Mouse (Mus musculus): ENCODE measurements around the gene Olfr155. TPM values are rescaled to one million over a fixed set of nuclear protein-coding genes. Genes with fewer than 3 reads are reported as not detected.

The Olfr155 gene
- polyA plus RNA-seq, 1 experiment: not detected

GRCm38 (mm10) chr4:43834749-43835148 lies 16.6 kb upstream of the Olfr155 start:
- no peak overlapping the region for H3K9ac ChIP-seq (ENCODE audit: low read depth, poor library complexity, severe bottlenecking)
- no peak overlapping the region for H3K27ac ChIP-seq (ENCODE audit: insufficient read depth, low read length)
- H3K9me3 ChIP-seq (replicated peaks; ENCODE audit: control insufficient read depth, insufficient read depth, low read length, poor library complexity, severe bottlenecking): no peaks in the 10 kb centered on the region
- H3K4me3 ChIP-seq (ENCODE audit: low read depth, low read length): no peak overlapping the region
- H3K36me3 ChIP-seq (ENCODE audit: control insufficient read depth, insufficient read depth, low read length, poor library complexity, severe bottlenecking): no peaks in the 10 kb centered on the region
- no peaks in the 10 kb centered on the region; the same call in 1 of the 2 replicates for H3K27me3 ChIP-seq (ENCODE audit: control insufficient read depth, insufficient read depth, low read length, poor library complexity, severe bottlenecking)
- H3K4me1 ChIP-seq (ENCODE audit: control insufficient read depth, insufficient read depth, low read length): no peaks in the 10 kb centered on the region
- TF ChIP-seq POLR2A (IDR thresholded peaks at IDR 0.05; ENCODE audit: insufficient read depth, low read length) (no peak), CTCF (IDR thresholded peaks at IDR 0.05; ENCODE audit: low read depth, low read length) (no peak), EP300 (IDR thresholded peaks at IDR 0.05; ENCODE audit: insufficient read depth, low read depth, low read length) (no peak)

- no peak for TF ChIP-seq CTCF (IDR thresholded peaks at IDR 0.05; ENCODE audit: low read depth, low read length)
- no peak for TF ChIP-seq POLR2A (IDR thresholded peaks at IDR 0.05; ENCODE audit: insufficient read depth, low read length)
- no peak for TF ChIP-seq EP300 (IDR thresholded peaks at IDR 0.05; ENCODE audit: insufficient read depth, low read depth, low read length)
- no peaks in the 10 kb centered on the region; the same call in 1 of the 2 replicates for H3K9me3 ChIP-seq (replicated peaks; ENCODE audit: control insufficient read depth, insufficient read depth, low read length, poor library complexity, severe bottlenecking)
- no peak overlapping the region for H3K9ac ChIP-seq (ENCODE audit: low read depth, poor library complexity, severe bottlenecking)
- H3K27me3 ChIP-seq (ENCODE audit: control insufficient read depth, insufficient read depth, low read length, poor library complexity, severe bottlenecking): no peaks in the 10 kb centered on the region
- H3K4me3 ChIP-seq (ENCODE audit: low read depth, low read length): no peak overlapping the region
- H3K27ac ChIP-seq (ENCODE audit: insufficient read depth, low read length): no peak overlapping the region
- no peaks in the 10 kb centered on the region for H3K4me1 ChIP-seq (ENCODE audit: control insufficient read depth, insufficient read depth, low read length)
- H3K36me3 ChIP-seq (ENCODE audit: control insufficient read depth, insufficient read depth, low read length, poor library complexity, severe bottlenecking): no peaks in the 10 kb centered on the region
These were observed 13.0 kb upstream of the Olfr155 start for GRCm38 (mm10) chr4:43838326-43838725.

DNA sequence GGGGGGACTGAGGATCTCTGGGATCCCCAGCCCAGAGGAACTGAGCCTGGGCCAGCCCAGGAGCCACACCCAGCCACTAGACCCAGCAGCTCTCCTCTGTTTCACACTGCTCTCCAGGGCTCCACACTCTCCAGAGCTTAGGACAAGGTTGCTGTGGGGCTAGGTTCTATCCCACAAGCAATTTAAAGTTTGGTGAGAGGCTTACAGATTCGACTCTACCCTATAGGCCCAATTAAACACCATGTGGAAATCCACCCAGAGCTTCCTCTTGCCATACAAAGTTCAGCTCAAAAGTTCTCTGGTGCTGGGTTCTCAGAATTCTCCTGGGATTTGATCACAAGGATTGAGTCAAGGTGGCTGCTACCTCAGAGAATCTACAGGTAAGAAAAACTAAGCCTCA lies 11.3 kb upstream of the Olfr155 start, which contains the start of gene Olfr157:
TSS of gene Olfr157 (minus strand) at position 101 of the 400 bp plus-strand sequence.
- H3K9me3 ChIP-seq (replicated peaks; ENCODE audit: control insufficient read depth, insufficient read depth, low read length, poor library complexity, severe bottlenecking): no peaks in the 10 kb centered on the region; the same call in 1 of the 2 replicates
- H3K4me1 ChIP-seq (ENCODE audit: control insufficient read depth, insufficient read depth, low read length): no peaks in the 10 kb centered on the region
- no peaks in the 10 kb centered on the region for H3K36me3 ChIP-seq (ENCODE audit: control insufficient read depth, insufficient read depth, low read length, poor library complexity, severe bottlenecking)
- H3K9ac ChIP-seq (ENCODE audit: low read depth, poor library complexity, severe bottlenecking): no peak within 1 kb of the TSS
- no peak within 1 kb of the TSS for H3K27ac ChIP-seq (ENCODE audit: insufficient read depth, low read length)
- TF ChIP-seq EP300 (IDR thresholded peaks at IDR 0.05; ENCODE audit: insufficient read depth, low read depth, low read length): no peak
- TF ChIP-seq POLR2A (IDR thresholded peaks at IDR 0.05; ENCODE audit: insufficient read depth, low read length): no peak
- TF ChIP-seq CTCF (IDR thresholded peaks at IDR 0.05; ENCODE audit: low read depth, low read length): no peak
- no peaks in the 10 kb centered on the region for H3K27me3 ChIP-seq (ENCODE audit: control insufficient read depth, insufficient read depth, low read length, poor library complexity, severe bottlenecking)
- H3K4me3 ChIP-seq (ENCODE audit: low read depth, low read length): no peak within 1 kb of the TSS

DNA sequence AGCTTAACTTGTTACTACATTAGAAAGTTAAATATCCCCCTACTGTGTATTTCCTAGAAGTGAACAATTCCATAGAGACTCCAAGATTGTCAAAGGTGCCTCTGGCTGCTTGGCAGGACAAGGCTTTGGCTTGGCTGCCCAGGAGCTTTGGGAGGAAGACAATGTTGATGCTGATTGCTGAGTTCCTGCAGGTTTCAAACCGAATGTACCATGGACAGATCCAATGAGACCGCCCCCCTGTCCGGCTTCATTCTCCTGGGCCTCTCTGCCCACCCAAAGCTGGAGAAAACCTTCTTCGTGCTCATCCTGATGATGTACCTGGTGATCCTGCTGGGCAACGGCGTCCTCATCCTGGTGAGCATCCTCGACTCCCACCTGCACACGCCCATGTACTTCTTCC lies 2.7 kb downstream of the Olfr155 start:
- Histone ChIP-seq H3K9me3 (replicated peaks; ENCODE audit: control insufficient read depth, insufficient read depth, low read length, poor library complexity, severe bottlenecking) (no peaks in the 10 kb centered on the region), H3K4me3 (ENCODE audit: low read depth, low read length) (no peak overlapping the region), H3K36me3 (ENCODE audit: control insufficient read depth, insufficient read depth, low read length, poor library complexity, severe bottlenecking) (no peaks in the 10 kb centered on the region), H3K27ac (ENCODE audit: insufficient read depth, low read length) (no peak overlapping the region), H3K9ac (ENCODE audit: low read depth, poor library complexity, severe bottlenecking) (no peak overlapping the region), H3K4me1 (ENCODE audit: control insufficient read depth, insufficient read depth, low read length) (no peaks in the 10 kb centered on the region), H3K27me3 (ENCODE audit: control insufficient read depth, insufficient read depth, low read length, poor library complexity, severe bottlenecking) (no peaks in the 10 kb centered on the region)
- TF ChIP-seq EP300 (IDR thresholded peaks at IDR 0.05; ENCODE audit: insufficient read depth, low read depth, low read length) (no peak), CTCF (IDR thresholded peaks at IDR 0.05; ENCODE audit: low read depth, low read length) (no peak), POLR2A (IDR thresholded peaks at IDR 0.05; ENCODE audit: insufficient read depth, low read length) (no peak)

DNA sequence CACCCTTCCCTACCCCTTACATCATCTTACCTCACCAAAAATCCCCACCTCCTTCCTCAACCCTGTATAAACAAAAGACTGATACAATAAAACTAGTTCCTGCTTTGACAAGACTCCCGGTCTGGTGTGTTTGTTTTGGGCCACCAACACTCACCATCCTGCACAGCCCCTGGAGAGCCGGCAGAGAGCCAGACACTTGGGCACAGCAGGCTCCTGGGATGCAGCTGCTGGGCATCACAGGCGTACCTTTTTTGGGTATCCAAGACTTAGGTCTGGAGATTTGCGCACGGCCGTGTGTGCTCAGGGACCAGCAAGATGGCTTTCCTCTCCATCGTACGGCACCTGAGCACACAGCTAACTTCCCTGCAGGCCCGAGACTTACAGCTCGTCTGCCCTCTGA lies 8.5 kb downstream of the Olfr155 start:
- no peak for TF ChIP-seq EP300 (IDR thresholded peaks at IDR 0.05; ENCODE audit: insufficient read depth, low read depth, low read length)
- TF ChIP-seq CTCF (IDR thresholded peaks at IDR 0.05; ENCODE audit: low read depth, low read length): no peak
- no peak for TF ChIP-seq POLR2A (IDR thresholded peaks at IDR 0.05; ENCODE audit: insufficient read depth, low read length)
- Histone ChIP-seq H3K27me3 (ENCODE audit: control insufficient read depth, insufficient read depth, low read length, poor library complexity, severe bottlenecking) (no peaks in the 10 kb centered on the region), H3K4me3 (ENCODE audit: low read depth, low read length) (no peak overlapping the region), H3K27ac (ENCODE audit: insufficient read depth, low read length) (no peak overlapping the region), H3K9ac (ENCODE audit: low read depth, poor library complexity, severe bottlenecking) (no peak overlapping the region), H3K9me3 (replicated peaks; ENCODE audit: control insufficient read depth, insufficient read depth, low read length, poor library complexity, severe bottlenecking) (no peaks in the 10 kb centered on the region), H3K4me1 (ENCODE audit: control insufficient read depth, insufficient read depth, low read length) (no peaks in the 10 kb centered on the region), H3K36me3 (ENCODE audit: control insufficient read depth, insufficient read depth, low read length, poor library complexity, severe bottlenecking) (no peaks in the 10 kb centered on the region)

- Histone ChIP-seq H3K4me3 (ENCODE audit: low read depth, low read length) (no peak overlapping the region), H3K27ac (ENCODE audit: insufficient read depth, low read length) (no peak overlapping the region), H3K4me1 (ENCODE audit: control insufficient read depth, insufficient read depth, low read length) (no peaks in the 10 kb centered on the region), H3K27me3 (ENCODE audit: control insufficient read depth, insufficient read depth, low read length, poor library complexity, severe bottlenecking) (no peaks in the 10 kb centered on the region), H3K9ac (ENCODE audit: low read depth, poor library complexity, severe bottlenecking) (no peak overlapping the region), H3K36me3 (ENCODE audit: control insufficient read depth, insufficient read depth, low read length, poor library complexity, severe bottlenecking) (no peaks in the 10 kb centered on the region), H3K9me3 (replicated peaks; ENCODE audit: control insufficient read depth, insufficient read depth, low read length, poor library complexity, severe bottlenecking) (no peaks in the 10 kb centered on the region)
- no peak for TF ChIP-seq POLR2A (IDR thresholded peaks at IDR 0.05; ENCODE audit: insufficient read depth, low read length)
- TF ChIP-seq CTCF (IDR thresholded peaks at IDR 0.05; ENCODE audit: low read depth, low read length): peak; percentile 93
These were observed 9.6 kb downstream of the Olfr155 start for GRCm38 (mm10) chr4:43860744-43861519.
